Mouse (Mus musculus) liver, postnatal 0 days (tissue): ENCODE results near the gene Igsf3. TPM values are rescaled to one million over a fixed set of nuclear protein-coding genes. Genes with fewer than 3 reads are reported as not detected.

ENCODE experiments used
- ATAC-seq: fragments of 200-750 bp; cut with Nextera tagmentation; 2 replicates; pipeline ENCODE4 v1.8.0; 2017; ENCODE audit warnings: mild to moderate bottlenecking, moderate library complexity
- DNase-seq: peaks from one replicate; pipeline ENCODE4 v3.0.0-alpha.2; 2016
- H3K27ac ChIP-seq: fragments of 300-500 bp; sonication (generic); 2 replicates; pipeline ENCODE4 v1.5.1; 2014; ENCODE audit warnings: antibody characterized with exemption, moderate library complexity, mild to moderate bottlenecking, low read depth
- H3K27me3 ChIP-seq: fragments of 300-500 bp; sonication (generic); 2 replicates; pipeline ENCODE4 v1.6.1; 2014; ENCODE audit warnings: low read length, control low read depth, mixed read lengths; ENCODE audit not compliant: insufficient read depth
- H3K36me3 ChIP-seq: fragments of 300-500 bp; sonication (generic); replicated peaks from 2 replicates; pipeline ENCODE4 v1.6.1; 2014; ENCODE audit warnings: mild to moderate bottlenecking, control low read depth, low read length, moderate library complexity, mixed read lengths; ENCODE audit not compliant: insufficient read depth
- H3K4me1 ChIP-seq: fragments of 300-500 bp; sonication (generic); 2 replicates; pipeline ENCODE4 v1.6.1; 2014; ENCODE audit warnings: antibody characterized with exemption, mild to moderate bottlenecking, control low read depth; ENCODE audit not compliant: insufficient read depth
- H3K4me2 ChIP-seq: fragments of 300-500 bp; sonication (generic); 2 replicates; pipeline ENCODE4 v1.6.1; 2014; ENCODE audit warnings: low read depth, mild to moderate bottlenecking, low read length, moderate library complexity, mixed read lengths
- H3K4me3 ChIP-seq: fragments of 300-500 bp; sonication (generic); 2 replicates; pipeline ENCODE4 v1.5.1; 2014; ENCODE audit warnings: low read depth, low read length
- H3K9ac ChIP-seq: fragments of 300-500 bp; sonication (generic); replicated peaks from 2 replicates; pipeline ENCODE4 v1.6.1; 2014; ENCODE audit warnings: mild to moderate bottlenecking, moderate library complexity
- H3K9me3 ChIP-seq: fragments of 300-500 bp; sonication (generic); 2 replicates; pipeline ENCODE4 v1.6.1; 2016; ENCODE audit warnings: mild to moderate bottlenecking, control low read depth, low read length, mixed read lengths
- CTCF ChIP-seq: sonication (generic); IDR thresholded peaks from 2 replicates; pipeline ENCODE4 v1.5.1; 2016; ENCODE audit warnings: antibody characterized with exemption, low read depth
- EP300 ChIP-seq: IDR thresholded peaks from 2 replicates; pipeline ENCODE4 v1.6.1; 2016; ENCODE audit warnings: antibody characterized with exemption, low read depth, mild to moderate bottlenecking
- WGBS: fragments of 180-500 bp; shearing (Covaris S2); extraction: QIAGEN DNeasy Blood & Tissue Kit; methylation state at CpG from one replicate; pipeline ENCODE4 v1.1.7; 2014; ENCODE audit not compliant: insufficient replicate concordance; 5-methylcytosine and 5-hydroxymethylcytosine counted together
- polyA plus RNA-seq: library from polyadenylated mRNA; unstranded; fragments of >200 nt; fragmentation: Nextera tagmentation; extraction: Ambion mirVana; gene quantifications from 2 replicates; pipeline ENCODE4 v1.2.1, GENCODE M21; 2015

Igsf3 gene
- polyA plus RNA-seq, 1 experiment from 2014 or later = 1.7 TPM

DNA sequence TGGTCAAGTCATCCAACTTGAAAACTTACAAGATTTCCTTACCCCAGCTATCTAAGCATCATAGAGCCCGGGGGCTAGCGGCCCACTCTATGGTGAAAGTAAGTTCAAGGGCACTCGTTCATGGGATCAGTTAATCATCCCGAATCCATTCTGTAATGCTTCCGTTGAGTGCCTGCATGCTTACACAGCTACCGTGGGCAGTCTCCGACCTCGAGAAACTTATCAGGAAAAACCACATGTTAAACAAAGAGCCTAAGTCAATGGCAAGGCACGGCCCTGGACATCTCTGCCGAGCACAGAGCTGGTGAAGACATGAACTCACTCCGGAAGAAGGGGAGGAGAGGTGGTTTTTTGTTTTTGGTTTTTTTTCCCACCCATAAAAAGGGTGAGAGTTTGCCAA is 9.5 kb upstream of the Igsf3 start:
- Histone ChIP-seq H3K4me3 (no peak overlapping the region), H3K4me2 (peak overlapping the region; percentile 18)

DNA sequence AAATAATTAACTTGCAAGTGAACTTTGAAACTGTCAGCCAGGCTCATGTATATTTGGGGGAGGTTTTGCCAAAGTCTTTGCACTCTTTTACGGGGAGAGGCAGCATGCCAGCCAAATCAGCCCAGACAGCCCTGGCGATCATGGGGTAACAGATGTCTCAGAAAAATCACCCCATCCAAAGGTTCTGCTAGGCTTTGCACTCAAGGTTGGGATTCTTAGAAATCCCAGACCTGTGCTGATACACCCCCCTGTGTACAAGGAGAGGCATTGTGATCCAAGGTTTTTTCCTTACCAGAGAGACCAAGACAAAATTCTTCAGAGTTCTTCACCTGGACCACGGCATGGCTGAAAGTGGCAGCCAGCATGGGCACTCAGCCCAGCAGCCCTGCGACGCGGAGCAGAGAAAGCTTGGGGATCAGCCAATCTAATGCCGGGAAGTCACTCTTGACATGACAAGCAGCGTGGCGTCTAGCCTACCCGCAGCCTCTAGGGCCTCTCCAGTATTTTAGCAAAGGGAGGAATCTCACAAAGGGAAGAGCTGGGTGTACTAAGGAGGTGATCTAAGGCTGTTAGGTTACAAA is 7.5 kb upstream of the Igsf3 start:
- no peak overlapping the region for H3K4me2 ChIP-seq
- WGBS = 64% methylated on average over 10 of the region's 10 CpGs
- DNase-seq (no peak), ATAC-seq (no peak)
- peaks cover 6% of the 10 kb centered on the region; the same call in 1 of the 2 replicates for H3K4me1 ChIP-seq
- no peak overlapping the region for H3K27ac ChIP-seq
- TF ChIP-seq CTCF (no peak), EP300 (no peak)
- H3K9me3 ChIP-seq = no peaks in the 10 kb centered on the region
- H3K36me3 ChIP-seq = no peaks in the 10 kb centered on the region
- H3K4me3 ChIP-seq = no peak overlapping the region
- H3K27me3 ChIP-seq = 0 out of 2 replicates have a peak, but pooled peaks cover 3% of the 10 kb centered on the region
- no peak overlapping the region for H3K9ac ChIP-seq

More for the DNA sequence above, 9.5 kb upstream of the Igsf3 start:
- ATAC-seq (peak; percentile 87), DNase-seq (peak; percentile 22)
- Histone ChIP-seq H3K27me3 (0 out of 2 replicates have a peak, but pooled peaks cover 3% of the 10 kb centered on the region), H3K9ac (no peak overlapping the region), H3K4me1 (peaks cover 6% of the 10 kb centered on the region; the same call in 1 of the 2 replicates), H3K27ac (0 out of 2 replicates have a peak overlapping the region, but pooled peaks have one; percentile 0), H3K9me3 (no peaks in the 10 kb centered on the region), H3K36me3 (no peaks in the 10 kb centered on the region)
- 12% methylated on average over 11 of the region's 11 CpGs for WGBS
- TF ChIP-seq EP300 (peak; percentile 79), CTCF (no peak)

DNA sequence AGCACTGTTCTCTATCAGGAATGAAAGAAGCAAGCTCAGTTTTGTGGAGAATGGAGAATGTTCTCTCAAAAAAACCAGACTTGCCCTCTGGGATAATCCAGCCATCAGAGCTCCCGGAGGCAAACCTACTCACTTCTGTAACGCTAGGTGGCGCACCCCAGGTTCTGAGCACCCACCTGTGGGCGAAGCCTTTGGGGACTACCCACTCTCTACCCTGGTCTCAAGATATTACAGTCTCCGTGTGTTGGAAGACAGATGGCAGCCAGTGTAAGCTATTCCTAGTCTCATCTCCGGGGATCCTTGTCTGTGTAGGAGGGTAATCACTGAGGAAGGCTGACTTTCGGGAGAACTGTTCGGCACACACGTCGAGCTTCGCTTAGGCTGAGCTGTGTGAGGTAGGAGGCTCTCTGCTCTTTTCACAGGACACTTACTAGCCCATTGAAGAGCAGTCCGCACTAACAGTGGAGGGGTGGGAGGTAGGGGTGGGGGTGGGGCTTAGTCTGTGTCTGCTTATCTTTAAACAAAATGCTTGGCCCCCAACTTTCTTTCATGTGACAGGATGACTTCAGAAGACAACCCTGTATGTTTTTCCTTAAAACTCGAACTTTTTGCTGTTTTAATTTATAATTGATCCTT is 4.4 kb upstream of the Igsf3 start:
- H3K27me3 ChIP-seq = peaks cover 9% of the 10 kb centered on the region
- no peak overlapping the region for H3K9ac ChIP-seq
- peaks cover 14% of the 10 kb centered on the region for H3K4me1 ChIP-seq
- peak; percentile 73 for DNase-seq
- peak overlapping the region; percentile 36; the same call in 1 of the 2 replicates for H3K4me2 ChIP-seq
- peak; percentile 51 for ATAC-seq
- no peak overlapping the region for H3K4me3 ChIP-seq
- H3K9me3 ChIP-seq = no peaks in the 10 kb centered on the region
- 32% methylated on average over 13 of the region's 13 CpGs for WGBS
- TF ChIP-seq EP300 (no peak), CTCF (peak; percentile 88)
- H3K27ac ChIP-seq = no peak overlapping the region
- H3K36me3 ChIP-seq = no peaks in the 10 kb centered on the region

DNA sequence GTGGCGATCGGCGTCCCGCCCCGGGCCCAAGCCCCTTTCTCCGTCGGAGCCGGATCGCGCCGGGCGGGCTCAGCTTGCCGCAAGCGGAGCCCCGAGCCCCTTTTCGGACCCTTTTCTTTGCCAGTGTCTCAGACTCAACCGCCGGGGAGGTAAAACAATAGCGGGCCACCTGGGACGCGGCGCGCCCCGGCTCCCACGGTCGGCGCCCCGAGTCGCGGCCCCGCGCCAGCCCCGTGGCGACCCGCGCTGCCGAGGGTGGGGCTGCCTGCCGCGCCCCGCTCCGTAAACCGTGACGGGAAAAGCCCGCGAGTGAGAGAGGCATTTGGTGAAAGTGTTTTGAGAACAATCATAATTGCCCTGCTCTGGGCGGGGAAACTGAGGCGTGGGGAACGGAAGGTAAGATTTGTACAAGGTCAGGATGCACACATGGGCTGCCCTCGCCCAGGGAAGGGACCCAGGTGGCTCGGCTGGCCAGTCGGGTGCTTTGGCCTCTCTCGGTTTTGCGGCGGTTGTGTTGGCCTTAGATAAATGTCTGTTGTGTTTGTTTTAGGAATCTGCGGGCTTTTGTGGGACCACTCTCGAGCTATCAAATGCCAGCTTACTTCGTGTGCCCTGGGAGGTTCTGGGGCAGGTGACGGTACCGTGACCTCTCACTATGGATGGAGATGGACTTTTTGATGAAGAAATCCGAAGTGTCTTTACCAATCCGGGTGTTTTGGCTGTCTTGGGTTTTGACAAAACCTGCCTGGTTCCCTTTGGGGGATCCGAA is 557 bp downstream of the Igsf3 start:
- DNase-seq (no peak), ATAC-seq (peak; percentile 65)
- peak overlapping the region; percentile 94 for H3K4me2 ChIP-seq
- TF ChIP-seq EP300 = no peak
- TF ChIP-seq CTCF = no peak
- H3K27me3 ChIP-seq = peaks cover 25% of the 10 kb centered on the region
- H3K36me3 ChIP-seq = no peaks in the 10 kb centered on the region
- peak overlapping the region; percentile 31; the same call in 1 of the 2 replicates for H3K27ac ChIP-seq
- H3K9me3 ChIP-seq = no peaks in the 10 kb centered on the region
- peaks cover 19% of the 10 kb centered on the region for H3K4me1 ChIP-seq
- WGBS = under 1% methylated on average over 39 of the region's 62 CpGs
- H3K9ac ChIP-seq = peak overlapping the region; percentile 73
- peak overlapping the region; percentile 76 for H3K4me3 ChIP-seq

GRCm38 (mm10) chr3:101378102-101378501 is 1.2 kb downstream of the Igsf3 start:
- Histone ChIP-seq H3K9me3 (no peaks in the 10 kb centered on the region), H3K9ac (peak overlapping the region; percentile 13; the same call in 1 of the 2 replicates), H3K27me3 (peaks cover 25% of the 10 kb centered on the region), H3K4me1 (peaks cover 19% of the 10 kb centered on the region), H3K36me3 (no peaks in the 10 kb centered on the region), H3K4me2 (peak overlapping the region; percentile 94), H3K4me3 (peak overlapping the region; percentile 76), H3K27ac (no peak overlapping the region)
- DNase-seq (no peak), ATAC-seq (no peak)
- TF ChIP-seq EP300 (no peak), CTCF (no peak)
- 3% methylated on average over 12 of the region's 12 CpGs for WGBS

DNA sequence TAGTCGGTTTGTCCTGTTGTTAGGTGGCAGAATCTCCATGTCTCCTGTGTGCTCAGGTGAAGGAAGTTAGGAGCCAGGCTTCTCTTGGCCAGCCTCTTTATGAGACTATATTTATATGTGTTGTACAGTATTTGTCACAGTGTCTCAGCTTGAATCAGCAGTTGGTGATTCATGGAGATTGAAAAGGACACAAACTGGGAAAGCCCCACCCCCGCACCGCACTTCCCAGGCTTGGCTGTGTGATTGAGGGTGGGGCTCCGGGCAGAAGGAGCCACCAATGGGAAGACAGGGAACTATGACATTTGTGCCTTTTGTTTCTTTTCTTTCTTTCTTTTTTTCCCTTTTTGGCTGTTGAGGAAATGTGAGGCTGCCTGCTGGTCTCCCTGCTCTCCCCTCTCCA is 2.9 kb downstream of the Igsf3 start:
- Histone ChIP-seq H3K9ac (no peak overlapping the region), H3K9me3 (no peaks in the 10 kb centered on the region), H3K4me3 (no peak overlapping the region), H3K4me1 (peaks cover 19% of the 10 kb centered on the region), H3K27me3 (peaks cover 25% of the 10 kb centered on the region), H3K4me2 (no peak overlapping the region), H3K36me3 (no peaks in the 10 kb centered on the region), H3K27ac (no peak overlapping the region)
- TF ChIP-seq EP300 = no peak
- TF ChIP-seq CTCF = no peak
- ATAC-seq = no peak
- DNase-seq = no peak
- WGBS = 54% methylated on average over 4 of the region's 4 CpGs
